Mouse (Mus musculus): ENCODE data around the gene Serinc1.

The Serinc1 gene

DNA sequence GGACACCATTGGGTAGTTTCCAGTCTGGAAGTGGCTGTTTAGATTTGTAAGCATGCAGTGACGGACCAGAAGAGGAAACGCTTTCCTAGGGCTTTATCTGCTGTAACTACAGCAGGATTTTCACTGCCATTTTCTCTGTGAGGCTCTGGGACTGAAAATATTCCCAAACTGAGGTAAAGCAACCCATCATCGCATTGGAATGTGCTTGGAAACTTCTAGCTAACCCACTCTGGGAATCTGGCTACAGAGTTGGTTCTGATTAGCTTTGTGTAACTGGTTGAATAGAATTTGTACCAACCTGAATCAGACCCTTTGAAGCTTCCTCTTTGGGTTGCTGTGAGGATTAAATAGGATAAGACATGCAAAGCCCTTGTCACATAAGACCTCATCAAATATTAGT, 47.6 kb downstream of the Serinc1 start:
- 81% methylated on average over 3 of the region's 3 CpGs for WGBS

DNA sequence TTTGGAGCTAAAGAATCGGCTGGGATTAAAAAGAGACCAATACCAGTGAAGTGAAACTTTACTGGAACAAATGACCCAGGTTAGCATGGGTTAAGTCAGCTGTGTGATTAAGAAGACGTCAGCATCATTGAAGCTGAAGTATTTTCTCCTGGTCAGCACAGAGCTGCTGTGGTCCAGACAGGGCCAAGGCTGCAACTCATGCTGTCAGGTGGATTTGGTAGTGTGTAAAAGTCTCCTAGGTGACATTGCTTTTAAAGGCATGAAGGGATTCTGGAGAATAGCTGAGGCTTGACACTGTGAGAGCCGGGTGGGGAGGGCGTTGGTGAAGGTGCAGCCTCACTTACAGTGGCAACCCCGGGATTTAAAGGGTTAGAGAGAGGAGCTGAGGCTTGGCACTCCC, 50.6 kb downstream of the Serinc1 start:
- WGBS, result 46% methylated on average over 5 of the region's 5 CpGs

DNA sequence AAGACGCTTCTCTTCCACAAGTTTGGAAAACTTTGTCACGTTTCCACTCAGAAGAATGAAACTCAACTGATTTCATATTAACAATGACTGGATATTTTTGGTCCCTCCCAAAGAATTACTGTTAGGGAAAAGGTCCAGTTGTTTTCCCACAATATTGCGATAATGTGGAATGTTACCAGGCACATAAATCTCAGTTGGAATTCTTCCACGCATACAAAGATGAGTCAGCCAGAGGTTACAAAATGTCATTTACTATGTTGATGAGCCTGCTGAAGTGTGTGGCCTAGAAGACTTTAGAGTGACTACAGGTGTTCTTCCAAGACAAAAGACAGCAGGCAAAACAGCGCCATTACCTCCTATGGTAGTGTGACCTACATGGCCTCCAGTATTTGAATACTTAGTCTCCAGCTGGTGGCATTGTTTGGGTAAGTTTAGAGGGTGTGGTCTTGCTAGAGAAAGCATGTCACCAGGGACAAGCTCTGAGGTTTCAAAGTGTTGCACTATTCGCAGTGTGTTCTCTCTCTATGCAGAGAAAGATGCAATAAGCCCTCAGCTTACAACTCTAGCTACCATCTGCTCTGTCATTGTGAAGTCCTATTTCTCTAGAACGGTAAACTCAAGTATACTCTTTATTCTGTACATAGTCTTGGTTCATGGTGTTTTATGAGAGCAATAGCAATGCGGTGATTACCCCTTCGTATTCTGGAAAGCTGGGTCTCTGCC, 55.0 kb downstream of the Serinc1 start:
- 84% methylated on average over 9 of the region's 9 CpGs for WGBS

Data from cerebral cortex, adult 2 months (tissue).